Mouse (Mus musculus) cortical plate, adult 2 months (tissue): Measurements from ENCODE around the gene Atp6v0a4.

Experiments used
- CTCF ChIP-seq: fragments of 200-500 bp; IDR thresholded peaks from 2 replicates; pipeline ENCODE4 v1.5.1; 2011; ENCODE audit warnings: mild to moderate bottlenecking, control low read depth, low read length; ENCODE audit not compliant: insufficient read depth; ENCODE audit errors: extremely low read depth
- POLR2A ChIP-seq: fragments of 200-500 bp; IDR thresholded peaks from 2 replicates; pipeline ENCODE4 v1.6.1; 2011; ENCODE audit warnings: mild to moderate bottlenecking, low read length, control low read depth; ENCODE audit not compliant: insufficient read depth; ENCODE audit errors: extremely low read depth

DNA sequence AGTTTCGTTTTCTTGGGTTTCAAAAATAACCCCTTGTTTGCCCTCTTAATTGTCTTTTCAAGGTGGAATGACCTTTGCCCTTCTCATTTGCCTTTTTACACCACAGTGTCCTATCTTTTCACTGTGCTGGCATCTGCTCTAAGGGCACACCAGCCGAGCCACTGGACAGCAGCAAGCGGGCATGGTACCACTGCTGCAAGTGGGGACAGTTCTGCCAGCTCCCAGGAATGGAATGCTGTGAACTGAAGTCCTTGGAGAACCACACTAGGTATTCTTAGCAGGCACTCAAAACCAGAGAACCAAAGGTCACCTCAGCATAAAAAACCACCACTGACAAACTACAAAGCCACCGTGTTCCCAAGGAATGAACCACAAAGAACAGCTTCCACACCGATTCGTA lies 1.6 kb downstream of the Atp6v0a4 start:
- TF ChIP-seq POLR2A: no peak
- TF ChIP-seq CTCF: no peak
